Mouse (Mus musculus) right cerebral cortex, postnatal 10 days (tissue): Measurements from ENCODE around the gene Calml3.

Experiments used
- DNase-seq, 2 experiments: peaks; one replicate each; pipeline ENCODE4 v3.0.0; 2021; ENCODE audit warnings: low spot score in 2 of 2

Gene Calml3

DNA sequence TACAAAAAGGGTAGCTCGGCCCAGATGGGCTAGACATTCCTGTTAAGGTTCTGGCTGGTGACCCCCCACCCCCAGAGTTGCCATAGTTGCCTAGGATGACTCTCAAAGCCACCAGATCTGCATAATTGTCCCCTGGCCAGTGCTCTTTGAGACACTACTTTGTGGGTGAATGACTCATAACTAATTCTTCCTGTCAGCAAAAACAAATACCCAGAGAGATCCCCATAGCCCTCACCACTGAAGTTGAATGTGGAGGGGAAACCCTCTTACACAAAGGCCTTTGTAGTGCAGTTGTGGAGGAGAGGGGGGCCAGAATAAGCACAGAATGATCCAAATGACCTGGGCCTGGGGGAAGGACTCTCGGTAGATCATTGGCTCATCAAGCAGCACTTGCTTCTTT, 21.6 kb downstream of the Calml3 start:
- DNase-seq: no peak

DNA sequence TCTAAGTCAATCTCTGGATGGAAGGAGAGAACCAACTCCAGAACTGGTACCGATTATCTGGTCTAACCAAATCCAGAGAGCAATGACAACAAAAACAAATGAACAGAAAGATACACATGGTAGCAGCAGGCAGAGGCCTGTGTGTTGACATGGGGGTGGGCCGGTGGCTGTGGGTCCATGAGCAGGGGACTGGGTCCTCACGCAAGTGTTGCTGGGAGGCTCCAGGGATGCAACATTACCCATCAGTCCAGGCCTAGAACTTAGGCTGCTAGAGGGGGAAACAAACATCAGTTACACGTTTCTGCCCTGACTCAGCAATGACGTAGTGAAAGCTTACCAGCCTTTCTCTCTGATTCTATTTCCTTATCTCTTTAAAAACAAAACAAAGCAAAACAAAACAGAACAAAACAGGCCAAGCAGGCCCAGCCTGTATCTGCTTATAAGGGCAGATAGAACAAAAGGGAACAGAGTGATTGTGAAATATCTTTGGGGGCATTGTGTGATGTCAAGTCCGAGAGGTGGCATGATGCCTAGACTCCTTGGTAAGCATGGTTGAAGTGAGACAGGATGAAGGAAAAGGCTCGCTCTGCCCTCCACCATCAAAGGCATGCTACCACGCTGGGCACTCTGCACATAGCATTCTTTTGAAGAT, 24.4 kb downstream of the Calml3 start:
- no peak for DNase-seq

DNA sequence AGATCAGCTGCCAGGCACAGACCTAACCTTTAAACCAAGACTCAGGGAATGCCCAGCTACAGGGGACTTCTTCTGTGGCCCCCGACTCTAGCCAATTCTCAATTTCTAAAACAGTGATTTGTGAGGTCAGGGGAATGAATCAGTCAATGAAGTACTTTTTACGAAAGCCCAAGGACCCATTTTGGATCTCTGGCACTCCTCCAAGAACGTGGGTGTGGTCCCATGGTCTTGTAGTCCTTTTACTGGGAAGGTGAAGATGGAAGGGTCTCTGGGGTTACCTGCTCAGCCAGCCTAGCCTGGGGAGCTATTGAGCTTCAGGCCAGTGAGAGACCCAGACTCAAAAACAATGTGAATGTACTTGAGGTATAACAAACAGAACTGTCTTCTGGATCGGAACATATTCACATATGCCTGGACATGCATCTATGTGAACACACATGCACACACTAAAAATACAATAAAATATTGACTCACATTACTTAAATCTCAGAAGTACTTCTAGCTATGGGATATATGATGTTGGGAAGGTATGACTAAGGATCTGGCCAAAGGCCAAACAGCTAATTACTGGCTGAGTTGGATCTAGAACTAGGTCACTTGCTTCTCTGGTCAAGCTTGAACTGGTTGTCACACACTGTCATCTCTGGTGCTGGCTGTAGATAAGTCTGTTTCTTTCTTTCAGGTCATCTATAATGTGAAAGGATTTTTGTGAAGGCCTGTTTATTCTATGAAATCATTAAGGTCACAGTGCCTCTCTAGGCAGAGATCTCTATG, 25.3 kb downstream of the Calml3 start:
- no peak for DNase-seq

DNA sequence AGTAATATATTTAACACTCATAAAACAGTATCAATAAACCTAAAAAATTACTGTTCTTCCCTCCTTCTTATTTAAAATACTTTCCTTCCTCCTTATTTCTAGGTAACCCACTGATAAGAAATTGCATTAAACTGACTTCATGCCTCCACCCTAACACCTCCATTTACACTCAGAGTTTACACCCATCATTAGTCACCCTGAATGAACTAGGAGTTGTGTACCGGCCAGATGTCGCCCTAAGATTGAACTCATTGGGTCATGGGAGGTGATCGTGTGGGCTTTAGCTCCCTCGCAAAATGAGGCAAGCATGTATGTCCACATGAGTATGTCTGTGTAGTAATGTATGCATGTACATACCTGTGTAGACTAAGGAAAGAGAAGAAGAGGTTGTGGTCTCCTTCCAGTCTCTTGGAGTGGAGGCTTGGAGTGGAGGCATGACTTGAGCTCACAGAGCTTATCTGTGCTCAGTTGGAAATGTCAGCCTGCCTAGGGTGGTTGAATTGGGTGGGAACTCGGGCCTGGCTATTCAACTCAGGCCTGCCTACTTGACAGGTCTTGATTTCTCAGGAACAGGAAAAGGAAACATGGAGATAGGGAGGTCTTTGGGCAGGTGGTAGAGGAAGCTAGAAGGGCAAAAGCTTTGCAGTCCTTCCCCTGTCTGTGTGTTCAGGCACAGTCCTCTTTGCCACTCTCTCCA, 26.8 kb downstream of the Calml3 start:
- DNase-seq: no peak

DNA sequence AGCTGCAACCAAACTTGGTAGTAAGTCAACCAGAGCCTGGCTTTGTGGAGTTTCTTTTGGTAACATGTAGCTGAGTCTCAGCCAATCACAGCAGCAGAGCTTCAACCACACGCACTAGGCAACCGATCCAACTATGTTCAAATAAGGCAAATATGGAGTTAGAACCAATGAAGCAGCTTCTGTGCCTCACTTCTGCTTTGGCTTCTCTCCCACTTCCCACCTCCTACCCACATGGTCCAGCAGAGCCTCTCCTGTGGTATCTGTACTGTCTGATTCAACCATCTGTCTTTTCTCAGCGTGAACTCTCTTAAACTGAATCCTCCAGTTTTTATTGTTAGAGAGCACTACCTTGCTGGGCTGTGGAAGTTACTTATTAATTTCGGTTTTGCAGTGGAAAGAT, 27.7 kb downstream of the Calml3 start:
- DNase-seq: peak; percentile 48 to 79

DNA sequence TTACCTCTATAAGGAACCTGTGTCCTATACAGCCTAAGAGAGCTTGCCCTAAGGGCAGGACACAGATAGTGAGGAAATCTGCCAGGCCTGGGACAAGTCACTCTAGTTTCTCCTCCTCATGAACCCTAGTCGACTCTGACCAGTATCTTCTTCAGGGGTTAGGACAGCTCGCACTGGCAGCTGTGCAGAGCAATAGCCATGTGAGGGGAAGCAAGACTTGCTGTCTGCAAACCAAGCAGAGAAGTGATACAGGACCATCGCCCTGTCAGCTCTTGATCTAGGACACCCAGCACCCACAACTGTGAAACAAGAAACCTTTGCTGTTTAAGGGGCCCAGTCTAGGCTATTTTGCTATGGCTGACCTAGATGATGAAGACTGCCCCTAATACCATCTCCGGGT, 29.1 kb downstream of the Calml3 start:
- DNase-seq: no peak

DNA sequence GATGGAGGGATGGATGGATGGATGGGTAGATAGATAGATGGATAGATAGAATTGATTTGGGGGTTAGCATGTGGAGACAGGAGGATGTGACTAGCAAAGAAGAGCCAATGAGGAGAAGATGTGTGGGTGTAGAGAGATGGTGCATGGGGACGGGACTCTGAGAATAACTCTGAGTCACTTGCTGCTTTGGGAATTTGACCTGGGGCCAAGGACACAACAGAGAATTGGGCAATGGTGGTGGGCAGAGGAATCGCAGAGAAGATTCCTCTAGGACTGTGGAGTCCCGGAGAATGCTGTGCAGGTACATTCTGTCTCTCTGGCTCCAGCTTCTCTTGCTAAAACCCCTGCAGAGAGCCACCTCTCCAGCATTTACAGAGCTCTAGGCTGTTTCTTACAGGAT, 29.8 kb downstream of the Calml3 start:
- no peak for DNase-seq

DNA sequence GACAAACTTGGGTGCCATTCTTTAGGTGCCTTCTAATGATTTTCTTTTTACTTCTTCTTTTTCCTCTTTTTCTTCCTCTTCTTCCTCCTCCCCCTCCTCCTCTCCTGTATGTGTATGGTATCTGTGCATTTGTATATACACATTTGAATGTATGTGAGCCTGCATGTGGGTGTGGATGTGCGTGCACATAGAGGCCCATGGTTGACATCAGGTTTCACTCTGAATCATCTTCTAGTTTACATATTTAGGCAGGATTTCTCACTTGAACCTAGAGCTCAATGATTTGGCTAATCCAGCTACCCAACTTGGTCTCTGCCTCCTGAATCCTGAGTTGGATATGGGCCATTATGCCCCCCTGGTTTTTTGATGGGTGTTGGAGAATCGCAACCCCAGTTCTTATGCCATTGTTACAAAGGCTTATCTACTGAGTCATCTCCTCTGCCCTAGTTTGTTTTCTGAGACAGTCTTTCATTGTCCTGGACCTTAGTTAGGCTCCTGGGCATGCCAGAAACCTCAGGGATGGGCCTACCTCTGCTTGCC, 30.9 kb downstream of the Calml3 start:
- no peak for DNase-seq

DNA sequence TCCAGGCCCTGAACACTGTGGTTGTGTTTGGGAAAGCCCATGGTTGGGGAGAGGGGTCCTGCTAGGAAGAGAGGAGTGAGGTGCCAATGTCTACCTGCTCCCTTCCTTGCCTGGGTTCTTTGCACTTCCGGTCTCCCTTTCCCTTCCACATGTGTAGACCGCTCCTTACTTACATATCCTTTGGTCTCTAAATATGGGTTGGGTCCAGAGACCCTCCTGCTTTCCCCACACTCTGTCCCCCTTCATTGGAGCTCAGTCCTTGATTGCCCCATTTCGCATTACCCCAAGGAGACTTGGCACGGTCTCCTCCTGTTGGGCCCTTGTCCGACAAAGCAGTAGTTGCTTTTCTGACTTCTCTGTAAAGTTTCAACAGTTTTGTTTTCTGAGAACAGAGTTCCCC, 32.9 kb downstream of the Calml3 start:
- no peak for DNase-seq

DNA sequence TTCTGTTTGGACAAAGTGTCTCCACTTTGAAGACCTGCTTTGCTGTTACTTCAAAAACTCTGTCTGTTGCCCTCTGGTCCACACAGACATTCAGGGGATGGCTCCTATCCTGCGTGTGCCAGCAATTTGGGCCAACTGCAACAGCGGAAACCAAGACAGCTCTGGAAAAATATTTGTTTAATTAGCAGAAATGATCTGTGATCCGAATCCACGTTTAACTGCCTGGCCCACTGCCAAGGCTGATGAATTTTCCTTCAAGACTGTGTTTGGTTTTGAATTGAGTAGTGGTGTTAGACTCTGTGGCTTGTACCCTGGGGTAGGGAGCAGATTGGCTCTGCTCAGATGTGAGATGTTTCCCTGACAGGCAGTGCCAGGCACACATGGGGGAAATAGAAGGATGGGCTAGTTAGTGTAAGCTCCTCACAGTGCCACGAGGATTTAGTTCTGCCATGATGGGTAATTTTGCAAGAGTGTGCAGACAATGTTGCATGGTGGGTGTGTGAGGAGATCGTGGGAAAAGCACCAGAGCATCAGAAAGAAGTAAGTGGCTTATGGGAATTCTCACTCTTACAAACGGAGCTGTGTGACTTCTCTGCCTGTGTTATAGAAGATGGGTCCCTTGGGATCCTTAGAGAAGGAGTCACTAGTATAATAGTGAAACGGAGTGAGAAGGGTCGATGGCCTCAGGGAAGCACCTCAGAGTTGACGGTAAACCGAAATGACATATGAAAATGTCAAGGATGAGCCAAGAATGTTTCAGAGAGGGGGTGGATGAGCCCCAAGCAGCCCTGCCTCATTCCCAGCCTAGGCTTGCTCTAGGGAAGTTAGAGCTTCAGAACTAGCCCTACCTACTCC, 33.7 kb downstream of the Calml3 start:
- peak; percentile 48 to 58 for DNase-seq

DNA sequence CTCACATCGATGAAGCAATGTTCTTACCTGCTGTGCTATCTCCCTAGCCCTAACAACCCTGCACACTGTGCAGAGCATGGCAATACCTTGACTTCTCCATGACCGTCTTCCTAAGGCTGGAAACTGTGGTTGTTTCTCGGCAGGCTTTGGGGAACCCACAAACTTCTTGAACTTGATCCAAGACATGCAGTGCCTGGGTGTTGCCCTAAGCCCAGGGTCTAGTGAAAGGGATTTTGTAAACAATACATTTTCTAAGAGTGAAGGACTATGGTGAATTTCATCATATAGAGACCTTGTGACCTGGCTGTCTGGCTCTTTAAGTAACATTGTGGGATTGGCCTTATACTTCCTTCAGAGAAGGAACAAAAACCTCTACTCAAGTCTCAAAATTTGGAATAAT, 34.6 kb downstream of the Calml3 start:
- DNase-seq: no peak

DNA sequence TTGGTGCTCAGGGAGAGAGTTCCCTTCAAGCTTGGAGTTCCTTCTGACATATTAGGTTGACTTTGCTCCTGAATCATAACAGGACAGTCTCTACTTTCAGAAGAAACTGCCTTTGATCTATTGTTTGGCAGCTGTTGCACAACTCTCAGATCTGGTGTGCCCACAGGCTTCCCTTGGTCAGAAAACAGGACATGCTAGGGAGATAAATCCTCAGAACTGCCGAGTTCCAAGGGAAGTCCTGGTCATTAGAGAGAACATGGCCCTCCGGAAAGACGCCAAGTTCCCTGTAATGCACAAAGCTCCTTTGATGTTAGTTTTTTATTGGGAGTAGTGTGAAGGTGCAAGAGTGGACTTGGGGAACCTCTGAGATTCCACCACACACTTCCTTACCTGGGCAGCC, 35.5 kb downstream of the Calml3 start:
- DNase-seq: no peak

DNA sequence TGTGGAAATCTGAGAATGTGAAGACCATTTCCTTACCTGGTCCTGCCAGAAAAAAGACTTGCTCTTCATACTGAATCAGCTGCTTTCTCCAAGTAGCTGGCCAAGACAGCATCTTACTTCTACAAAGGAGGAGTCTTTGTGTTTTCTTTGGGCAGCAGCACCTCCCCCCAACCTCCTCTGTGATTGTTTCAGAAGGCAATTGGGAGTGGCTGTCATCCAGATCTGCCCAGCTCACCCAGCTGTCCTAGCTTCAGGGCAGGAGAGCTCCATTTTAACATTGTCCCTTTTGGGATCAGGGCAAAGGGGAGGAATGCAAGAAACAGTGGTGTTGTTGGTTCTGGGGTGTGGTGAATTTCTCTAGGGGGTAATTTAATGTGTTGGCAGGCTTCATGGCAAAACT, 37.0 kb downstream of the Calml3 start:
- no peak for DNase-seq

DNA sequence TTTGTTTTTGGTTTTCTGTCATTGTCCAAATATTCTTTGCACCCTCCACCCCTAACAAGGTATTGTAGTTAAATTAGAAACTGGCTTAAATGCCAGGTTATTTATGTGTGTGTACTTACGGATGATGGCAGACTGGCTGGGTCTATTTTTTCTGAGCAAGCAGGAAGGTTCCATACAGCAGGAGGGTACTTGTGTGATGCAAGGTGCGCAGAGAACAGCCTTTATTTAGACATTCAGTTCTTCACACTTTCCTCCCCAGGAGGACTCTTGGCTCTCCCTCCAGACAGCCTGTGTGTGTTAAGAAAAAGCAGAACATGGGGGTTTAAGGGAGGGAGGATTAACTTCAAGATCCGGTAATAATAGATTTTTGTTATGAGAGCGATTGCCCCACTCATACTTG, 38.3 kb downstream of the Calml3 start:
- DNase-seq: no peak

DNA sequence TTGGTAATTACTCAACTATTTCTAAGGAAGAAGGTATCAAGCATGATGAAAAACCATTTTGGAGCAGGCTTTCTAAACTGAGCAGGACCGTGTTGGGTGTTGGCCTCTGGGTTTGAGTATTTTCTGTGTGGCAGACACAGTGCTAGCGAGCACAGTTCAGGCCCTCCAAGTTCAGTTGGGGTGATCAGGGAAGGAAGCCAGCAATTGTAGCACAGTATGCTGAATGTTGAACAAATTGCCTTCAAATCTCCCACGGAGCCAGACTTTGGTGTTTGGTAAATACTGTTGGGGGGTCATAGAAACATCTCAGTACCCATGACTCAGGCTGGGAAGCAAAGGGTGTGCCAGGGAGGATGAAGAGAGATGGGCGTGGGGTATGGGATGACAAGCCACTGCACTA, 43.0 kb downstream of the Calml3 start:
- DNase-seq: no peak

DNA sequence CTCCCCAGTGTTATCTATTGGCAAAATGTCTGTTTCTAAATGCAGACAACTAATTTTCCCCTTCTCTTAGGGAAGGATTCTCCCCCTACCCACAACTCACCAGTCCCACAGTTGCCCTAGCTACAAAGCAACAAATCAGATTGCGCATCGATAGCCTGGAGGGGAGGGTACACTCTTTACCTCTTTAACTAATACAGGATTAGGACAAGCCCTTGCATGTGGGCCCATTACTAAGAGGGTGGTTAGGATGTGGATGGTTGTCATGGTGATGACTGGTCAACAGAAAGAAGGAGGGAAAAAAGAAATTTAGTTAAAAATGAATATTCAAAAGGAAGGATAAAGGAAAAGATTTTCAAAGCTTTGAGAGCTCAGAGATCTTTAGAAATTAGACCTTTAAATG, 45.8 kb downstream of the Calml3 start:
- DNase-seq: no peak

DNA sequence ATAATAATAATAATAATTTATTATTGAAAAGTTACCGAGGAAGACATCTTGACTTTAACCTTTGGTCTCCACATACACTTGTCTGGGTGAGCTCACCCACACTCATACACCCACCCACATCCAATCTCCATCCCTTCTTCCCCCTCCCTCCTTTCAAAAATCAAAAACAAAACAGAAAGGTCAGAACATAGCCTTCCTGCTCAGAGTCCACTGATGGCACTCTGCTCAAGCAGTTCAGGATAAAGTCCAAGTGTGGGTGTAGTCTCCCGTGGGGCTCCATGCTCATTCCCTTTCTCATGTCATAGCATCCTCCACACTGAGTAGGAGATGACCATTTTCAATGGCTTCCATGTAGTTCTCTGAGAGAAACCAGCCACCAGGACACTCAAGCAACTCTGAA, 50.8 kb downstream of the Calml3 start:
- no peak for DNase-seq
